ENCODE assay signal across 8 mouse cellular contexts in genomic region chr10:112271803-112272165, GRCm38 (mm10). TPM values are rescaled to one million over a fixed set of nuclear protein-coding genes. Genes with fewer than 3 reads are reported as not detected.
DNase-seq lines count a peak whose midpoint lies in the region; ATAC-seq and TF ChIP-seq lines count a peak whose summit lies in the region.

No protein-coding gene starts in this region.

- no peaks in the 10 kb centered on the region for H3K27me3 ChIP-seq in hindbrain, postnatal 0 days (ENCODE audit: insufficient read depth, low read length)
- peaks cover 22% of the 10 kb centered on the region for H3K27me3 ChIP-seq in midbrain, embryonic 11.5 days (ENCODE audit: control insufficient read depth, insufficient read depth, low read length)

- TF ChIP-seq CTCF in hindbrain, postnatal 0 days (IDR thresholded peaks at IDR 0.05; ENCODE audit: low read depth): no peak

- H3K4me1 ChIP-seq in hindbrain, postnatal 0 days (ENCODE audit: insufficient read depth, low read length): peaks cover 5% of the 10 kb centered on the region; the same call in 1 of the 2 replicates
- peaks cover 11% of the 10 kb centered on the region for H3K4me1 ChIP-seq in midbrain, embryonic 11.5 days (ENCODE audit: control insufficient read depth, insufficient read depth, low read length)

- H3K27ac ChIP-seq in hindbrain, postnatal 0 days: no peak overlapping the region
- no peak overlapping the region for H3K27ac ChIP-seq in midbrain, embryonic 11.5 days (ENCODE audit: low read depth, low read length)

- no peaks in the 10 kb centered on the region for H3K9me3 ChIP-seq in hindbrain, postnatal 0 days (ENCODE audit: low read length)
- H3K9me3 ChIP-seq in midbrain, embryonic 11.5 days (ENCODE audit: control insufficient read depth, low read length): no peaks in the 10 kb centered on the region

- H3K4me2 ChIP-seq in hindbrain, postnatal 0 days (ENCODE audit: low read depth, low read length): peak overlapping the region; percentile 96
- H3K4me2 ChIP-seq in midbrain, embryonic 11.5 days: peak overlapping the region; percentile 97

- peak overlapping the region; percentile 65 for H3K4me3 ChIP-seq in hindbrain, postnatal 0 days (ENCODE audit: low read length)
- H3K4me3 ChIP-seq in midbrain, embryonic 11.5 days (ENCODE audit: low read depth, low read length): peak overlapping the region; percentile 57

- ATAC-seq in hindbrain, postnatal 0 days: peak; percentile 56
- ATAC-seq in midbrain, embryonic 11.5 days (ENCODE audit: low FRiP score): peak; percentile 49

- no peaks in the 10 kb centered on the region for H3K36me3 ChIP-seq in hindbrain, postnatal 0 days (ENCODE audit: insufficient read depth, low read length)
- no peaks in the 10 kb centered on the region for H3K36me3 ChIP-seq in midbrain, embryonic 11.5 days (ENCODE audit: control insufficient read depth, insufficient read depth, low read length)

- under 1% methylated on average over 36 of the region's 36 CpGs for WGBS in hindbrain, postnatal 0 days
- under 1% methylated on average over 36 of the region's 36 CpGs for WGBS in midbrain, embryonic 11.5 days

- H3K9ac ChIP-seq in hindbrain, postnatal 0 days (replicated peaks; ENCODE audit: low read length): peak overlapping the region; percentile 51
- peak overlapping the region; percentile 60 for H3K9ac ChIP-seq in midbrain, embryonic 11.5 days (ENCODE audit: low read length)

- DNase-seq in cerebellum, postnatal 10 days: peak; percentile 36 to 39
- no peak for DNase-seq in cerebellum, adult 11 months
- DNase-seq in right cerebral cortex, adult 18-20 months: peak; percentile 6
- no peak for DNase-seq in right cerebral cortex, adult 2 months (ENCODE audit: low spot score in 2 of 2)
- peak; percentile 27 for DNase-seq in hindbrain, postnatal 0 days (ENCODE audit: low spot score)
- DNase-seq in midbrain, embryonic 11.5 days (ENCODE audit: low spot score, missing footprints): peak; percentile 91
- DNase-seq in spleen, postnatal 10 days (ENCODE audit: low spot score in 2 of 2): no peak
- DNase-seq in spleen, adult 12 weeks (ENCODE audit: low spot score): no peak

RNA-seq across cellular contexts. Expression of gene Kcnc2, which starts 0.9 kb away (rescaled TPM):
- total RNA-seq in hindbrain, postnatal 0 days (2014; rRNA removed): 11.6 and 11.9 TPM in 2 replicates
- 4.6 and 5.2 TPM in 2 replicates for polyA plus RNA-seq in hindbrain, postnatal 0 days (2015; fragmentation: Nextera tagmentation; extraction: Ambion mirVana)
- 3.3 and 3.4 TPM in 2 replicates for polyA plus RNA-seq in midbrain, embryonic 11.5 days (2014; fragmentation: Nextera tagmentation; extraction: Ambion mirVana)

Comparison
In these comparisons a context has a peak if more than half of its experiments do, and no peak if none do; other contexts are left out.
1. DNase-seq: peak in cerebellum, postnatal 10 days (2 of 2), right cerebral cortex, adult 18-20 months (single experiment), hindbrain, postnatal 0 days (single experiment) and midbrain, embryonic 11.5 days (single experiment); none in cerebellum, adult 11 months (single experiment), right cerebral cortex, adult 2 months (0 of 2), spleen, postnatal 10 days (0 of 2) and spleen, adult 12 weeks (single experiment).